Mouse (Mus musculus) embryonic facial prominence, embryonic 11.5 days (tissue): ENCODE measurements around the gene Cdkn2b. TPM values are rescaled to one million over a fixed set of nuclear protein-coding genes. Genes with fewer than 3 reads are reported as not detected.

Experiments used
- ATAC-seq: fragments of 200-750 bp; cut with Nextera tagmentation; replicated peaks from 2 replicates; pipeline ENCODE4 v1.8.0; 2017; ENCODE audit warnings: low read depth; ENCODE audit not compliant: insufficient number of reproducible peaks, low FRiP score, low TSS enrichment
- DNase-seq: peaks from one replicate; pipeline ENCODE4 v3.0.0-alpha.2; 2015; ENCODE audit warnings: low spot score
- H3K27ac ChIP-seq: fragments of 300-500 bp; sonication (generic); replicated peaks from 2 replicates; pipeline ENCODE4 v1.5.1; 2014; ENCODE audit warnings: mild to moderate bottlenecking, low read depth, low read length, control low read depth
- H3K27me3 ChIP-seq: fragments of 300-500 bp; sonication (generic); 2 replicates; pipeline ENCODE4 v1.6.1; 2014; ENCODE audit warnings: mild to moderate bottlenecking, low read length, moderate library complexity, mixed read lengths; ENCODE audit not compliant: control insufficient read depth, insufficient read depth
- H3K36me3 ChIP-seq: fragments of 300-500 bp; sonication (generic); replicated peaks from 2 replicates; pipeline ENCODE4 v1.6.1; 2014; ENCODE audit warnings: low read depth, mild to moderate bottlenecking, low read length, moderate library complexity, mixed read lengths; ENCODE audit not compliant: control insufficient read depth, insufficient read depth
- H3K4me1 ChIP-seq: fragments of 300-500 bp; sonication (generic); 2 replicates; pipeline ENCODE4 v1.6.1; 2014; ENCODE audit warnings: low read length, mixed read lengths; ENCODE audit not compliant: control insufficient read depth, insufficient read depth
- H3K4me2 ChIP-seq: fragments of 300-500 bp; sonication (generic); 2 replicates; pipeline ENCODE4 v1.6.1; 2014; ENCODE audit warnings: low read depth, mild to moderate bottlenecking, control low read depth, low read length, moderate library complexity
- H3K4me3 ChIP-seq: fragments of 300-500 bp; sonication (generic); 2 replicates; pipeline ENCODE4 v1.5.1; 2014; ENCODE audit warnings: low read depth, low read length, control low read depth
- H3K9ac ChIP-seq: fragments of 300-500 bp; sonication (generic); replicated peaks from 2 replicates; pipeline ENCODE4 v1.6.1; 2014; ENCODE audit warnings: mild to moderate bottlenecking, control low read depth, low read length
- H3K9me3 ChIP-seq: fragments of 300-500 bp; sonication (generic); replicated peaks from 2 replicates; pipeline ENCODE4 v1.6.1; 2016; ENCODE audit warnings: mild to moderate bottlenecking, low read length, inconsistent platforms, mixed read lengths; ENCODE audit not compliant: control insufficient read depth
- WGBS: fragments of 180-500 bp; shearing (Covaris S2); extraction: QIAGEN DNeasy Blood & Tissue Kit; methylation state at CpG from one replicate; pipeline ENCODE4 v1.1.7; 2014; 5-methylcytosine and 5-hydroxymethylcytosine counted together
- polyA plus RNA-seq: library from polyadenylated mRNA; unstranded; fragments of >200 nt; fragmentation: Nextera tagmentation; extraction: Ambion mirVana; gene quantifications from 2 replicates; pipeline ENCODE4 v1.2.1, GENCODE M21; 2014

Gene Cdkn2b
- 1.4 and 2.2 TPM in 2 replicates for polyA plus RNA-seq

DNA sequence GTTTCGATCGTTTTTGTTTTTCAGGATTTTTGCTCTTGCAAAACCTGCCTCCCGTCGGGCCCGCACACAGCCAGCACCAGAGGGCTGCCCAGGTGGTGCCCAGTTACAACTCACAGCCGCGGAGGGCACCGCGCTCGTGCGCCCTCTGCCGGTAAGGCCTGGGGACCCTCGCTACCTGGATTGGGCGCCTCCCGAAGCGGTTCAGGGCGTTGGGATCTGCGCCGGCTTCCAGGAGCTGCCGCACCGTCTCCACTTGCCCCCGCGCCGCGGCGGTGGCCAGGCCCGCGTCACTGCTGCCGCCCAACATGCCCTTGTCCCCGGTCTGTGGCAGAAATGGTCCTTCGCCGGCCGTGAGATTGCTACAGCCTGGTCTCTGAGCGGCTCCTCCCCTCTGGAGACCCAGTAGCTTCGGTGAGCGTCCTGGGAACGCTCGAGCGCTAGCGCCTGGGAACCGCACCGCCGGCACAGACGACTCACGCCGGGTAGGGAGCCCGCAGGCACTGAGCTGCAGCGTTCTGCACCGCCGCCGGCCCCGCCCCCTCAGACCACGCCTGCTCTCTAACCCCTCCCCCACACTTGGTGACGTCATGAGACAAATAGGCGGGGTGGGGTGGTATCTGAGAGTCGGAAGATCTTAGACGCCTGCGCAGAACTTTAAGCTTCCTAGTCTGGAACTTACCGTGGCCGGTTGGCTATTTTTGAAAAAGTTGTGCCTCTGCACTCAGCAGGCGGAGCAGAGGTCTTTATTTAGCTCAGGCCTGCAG, at the start of gene Cdkn2b:
TSS of gene Cdkn2b (minus strand) at position 549 of the 764 bp plus-strand sequence.
- ATAC-seq, result peak; percentile 92
- H3K9me3 ChIP-seq, result no peaks in the 10 kb centered on the region
- H3K4me3 ChIP-seq, result peak within 1 kb of the TSS; percentile 48
- DNase-seq, result peak; percentile 86
- no peaks in the 10 kb centered on the region for H3K4me1 ChIP-seq
- peak within 1 kb of the TSS; percentile 90 for H3K4me2 ChIP-seq
- under 1% methylated on average over 60 of the region's 61 CpGs for WGBS
- H3K27ac ChIP-seq, result no peak within 1 kb of the TSS
- H3K9ac ChIP-seq, result no peak within 1 kb of the TSS
- no peaks in the 10 kb centered on the region for H3K36me3 ChIP-seq
- H3K27me3 ChIP-seq, result peaks cover 47% of the 10 kb centered on the region

DNA sequence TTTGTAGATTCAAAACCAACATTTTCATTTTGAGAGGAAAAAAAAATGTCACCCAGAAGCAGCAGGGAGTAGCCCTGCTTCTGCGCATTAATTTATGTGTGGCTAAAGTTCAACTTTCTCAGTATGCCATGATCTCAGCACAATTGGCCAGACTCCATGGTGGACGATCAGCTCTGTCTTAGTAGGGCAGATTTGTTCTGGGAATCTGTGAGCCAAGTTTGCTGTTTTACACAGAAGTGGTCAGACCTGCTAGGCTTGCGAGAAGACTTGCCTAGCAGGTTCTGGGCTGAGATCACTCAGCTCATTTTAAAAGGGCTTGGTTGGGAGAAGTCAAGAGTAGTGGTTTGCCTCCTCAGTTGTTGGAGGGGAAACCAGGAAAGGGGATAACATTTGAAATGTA, 49.5 kb upstream of the Cdkn2b start:
- no peaks in the 10 kb centered on the region for H3K4me1 ChIP-seq
- H3K36me3 ChIP-seq, result no peaks in the 10 kb centered on the region
- H3K9me3 ChIP-seq, result no peaks in the 10 kb centered on the region
- no peak overlapping the region for H3K27ac ChIP-seq
- no peak overlapping the region for H3K9ac ChIP-seq
- DNase-seq (peak; percentile 15), ATAC-seq (no peak)
- H3K4me3 ChIP-seq, result no peak overlapping the region
- H3K27me3 ChIP-seq, result no peaks in the 10 kb centered on the region
- WGBS, result 69% methylated on average over 3 of the region's 3 CpGs
- no peak overlapping the region for H3K4me2 ChIP-seq

DNA sequence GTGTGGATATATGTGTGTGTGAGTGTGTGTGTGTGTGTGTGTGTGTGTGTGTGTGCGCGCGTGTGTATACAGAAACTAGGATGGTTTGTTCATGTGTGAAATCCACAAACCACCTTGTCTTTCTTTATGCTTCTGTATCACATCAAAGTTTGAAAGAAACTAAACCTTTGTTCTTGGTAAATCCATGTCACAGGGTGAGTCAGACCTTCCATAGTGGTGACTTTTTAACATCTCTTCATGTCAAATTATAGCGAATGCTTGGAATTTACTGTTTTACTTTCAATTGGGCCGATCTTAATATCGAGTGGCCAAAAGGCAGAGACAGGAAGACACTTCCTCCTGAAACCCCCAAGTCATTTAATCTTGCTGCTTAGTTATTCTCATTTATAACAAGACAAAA, 48.7 kb upstream of the Cdkn2b start:
- no peaks in the 10 kb centered on the region for H3K27me3 ChIP-seq
- no peaks in the 10 kb centered on the region for H3K36me3 ChIP-seq
- 88% methylated on average over 6 of the region's 6 CpGs for WGBS
- no peaks in the 10 kb centered on the region for H3K4me1 ChIP-seq
- ATAC-seq, result no peak
- no peak overlapping the region for H3K9ac ChIP-seq
- no peak overlapping the region for H3K27ac ChIP-seq
- no peak for DNase-seq
- no peaks in the 10 kb centered on the region for H3K9me3 ChIP-seq
- no peak overlapping the region for H3K4me2 ChIP-seq
- no peak overlapping the region for H3K4me3 ChIP-seq

DNA sequence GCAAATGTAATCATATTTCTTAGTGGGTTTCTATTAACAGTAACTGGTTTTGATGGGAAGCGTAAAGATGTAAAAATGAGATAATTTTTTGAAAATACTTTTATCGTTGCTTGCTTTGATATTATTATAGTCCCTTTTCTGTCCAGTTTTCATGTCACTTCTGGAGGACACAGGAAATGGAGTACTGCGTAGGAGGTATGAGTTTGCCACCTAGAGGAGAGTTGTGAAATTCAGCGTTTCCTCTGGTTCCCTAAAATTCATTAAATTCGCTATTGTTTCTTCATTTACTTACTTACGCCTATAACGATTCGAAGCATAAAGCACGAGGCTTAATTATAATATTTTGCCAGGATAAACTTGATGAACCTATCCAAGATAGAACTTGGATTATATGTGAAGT, 43.1 kb upstream of the Cdkn2b start:
- ATAC-seq (no peak), DNase-seq (no peak)
- Histone ChIP-seq H3K27me3 (no peaks in the 10 kb centered on the region), H3K36me3 (no peaks in the 10 kb centered on the region), H3K27ac (no peak overlapping the region), H3K9me3 (no peaks in the 10 kb centered on the region), H3K4me2 (no peak overlapping the region), H3K9ac (no peak overlapping the region), H3K4me1 (no peaks in the 10 kb centered on the region), H3K4me3 (no peak overlapping the region)
- 54% methylated on average over 9 of the region's 9 CpGs for WGBS

DNA sequence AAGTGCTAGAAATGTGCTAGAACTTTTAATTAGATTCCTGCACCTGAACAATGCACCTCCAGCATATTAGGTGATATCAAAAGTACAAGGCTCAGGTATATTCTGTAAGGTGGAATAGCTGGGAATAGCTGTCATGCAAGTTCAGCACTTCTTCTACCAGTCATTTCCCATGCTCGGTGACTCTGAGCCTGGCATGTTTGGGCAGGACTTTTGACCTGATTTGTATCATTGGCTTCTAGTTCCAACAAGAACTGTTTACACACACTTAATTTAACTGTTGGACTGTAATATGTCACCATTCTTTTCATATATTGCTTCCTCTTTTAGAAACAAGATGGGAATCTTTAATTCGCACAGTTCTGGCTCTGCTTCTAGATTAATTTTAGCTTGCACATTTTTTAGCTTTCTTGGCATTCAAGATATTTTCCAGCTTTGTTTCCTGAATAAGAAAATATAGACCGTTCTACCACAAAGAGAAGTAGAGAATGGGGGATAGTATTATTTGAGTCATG, 42.3 kb upstream of the Cdkn2b start:
- WGBS, result 88% methylated on average over 3 of the region's 3 CpGs
- no peak for ATAC-seq

DNA sequence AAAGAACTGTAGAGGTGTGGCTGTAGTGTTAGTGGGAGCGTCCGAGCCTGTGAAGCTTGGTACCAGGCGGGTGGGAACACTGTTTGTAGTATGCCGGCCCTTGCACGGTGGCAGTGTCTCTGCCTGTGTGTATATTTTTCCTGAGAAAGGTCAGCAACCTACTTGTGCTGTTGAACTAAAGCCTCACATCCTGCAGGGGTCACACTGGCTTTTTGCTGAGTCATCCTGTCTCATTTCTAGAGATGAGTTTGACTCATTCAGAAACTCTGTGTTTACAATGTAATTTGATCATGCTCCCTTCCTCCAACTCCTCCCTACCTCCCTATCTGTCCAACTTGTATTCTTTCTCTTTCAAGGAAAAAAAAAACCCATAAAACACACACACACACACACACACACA, 40.6 kb upstream of the Cdkn2b start:
- no peak overlapping the region for H3K27ac ChIP-seq
- H3K36me3 ChIP-seq, result no peaks in the 10 kb centered on the region
- H3K27me3 ChIP-seq, result no peaks in the 10 kb centered on the region
- no peaks in the 10 kb centered on the region for H3K4me1 ChIP-seq
- no peak overlapping the region for H3K4me3 ChIP-seq
- WGBS, result 32% methylated on average over 5 of the region's 5 CpGs
- H3K4me2 ChIP-seq, result no peak overlapping the region
- H3K9me3 ChIP-seq, result no peaks in the 10 kb centered on the region
- no peak overlapping the region for H3K9ac ChIP-seq
- no peak for ATAC-seq
- no peak for DNase-seq

More for the DNA sequence above, 42.3 kb upstream of the Cdkn2b start:
- no peak overlapping the region for H3K4me2 ChIP-seq
- H3K27ac ChIP-seq, result no peak overlapping the region
- H3K4me3 ChIP-seq, result no peak overlapping the region
- no peak overlapping the region for H3K9ac ChIP-seq
- DNase-seq, result no peak
- H3K9me3 ChIP-seq, result no peaks in the 10 kb centered on the region
- no peaks in the 10 kb centered on the region for H3K36me3 ChIP-seq
- H3K27me3 ChIP-seq, result no peaks in the 10 kb centered on the region
- H3K4me1 ChIP-seq, result no peaks in the 10 kb centered on the region

DNA sequence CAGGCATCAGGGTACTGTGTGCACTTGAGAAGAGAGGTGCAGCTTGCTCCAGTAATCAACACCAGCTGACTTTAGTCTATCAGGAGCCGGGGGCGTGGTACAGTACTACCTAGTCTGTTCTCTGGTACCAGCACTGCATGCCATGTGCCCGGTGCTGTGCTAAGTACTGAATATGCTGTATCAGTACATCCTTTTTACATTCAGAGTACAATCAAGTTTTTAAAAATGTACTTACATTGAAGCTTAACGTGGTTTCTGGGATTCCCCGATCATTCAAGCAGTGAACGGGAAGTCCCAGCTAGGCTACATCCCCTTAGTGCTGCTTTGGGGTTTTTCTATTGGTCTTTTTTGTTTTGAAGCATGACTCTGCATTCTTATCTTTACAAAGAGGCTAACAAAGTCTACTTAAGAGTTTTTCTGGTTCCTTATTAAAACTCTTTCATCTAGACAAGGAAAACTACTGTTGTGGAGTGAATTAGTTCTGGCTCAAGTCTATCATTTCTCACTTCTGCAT, 40.2 kb upstream of the Cdkn2b start:
- Histone ChIP-seq H3K27me3 (no peaks in the 10 kb centered on the region), H3K4me3 (no peak overlapping the region), H3K9ac (no peak overlapping the region), H3K4me1 (no peaks in the 10 kb centered on the region), H3K4me2 (no peak overlapping the region), H3K27ac (no peak overlapping the region), H3K9me3 (no peaks in the 10 kb centered on the region), H3K36me3 (no peaks in the 10 kb centered on the region)
- ATAC-seq (no peak), DNase-seq (no peak)
- 62% methylated on average over 6 of the region's 6 CpGs for WGBS

DNA sequence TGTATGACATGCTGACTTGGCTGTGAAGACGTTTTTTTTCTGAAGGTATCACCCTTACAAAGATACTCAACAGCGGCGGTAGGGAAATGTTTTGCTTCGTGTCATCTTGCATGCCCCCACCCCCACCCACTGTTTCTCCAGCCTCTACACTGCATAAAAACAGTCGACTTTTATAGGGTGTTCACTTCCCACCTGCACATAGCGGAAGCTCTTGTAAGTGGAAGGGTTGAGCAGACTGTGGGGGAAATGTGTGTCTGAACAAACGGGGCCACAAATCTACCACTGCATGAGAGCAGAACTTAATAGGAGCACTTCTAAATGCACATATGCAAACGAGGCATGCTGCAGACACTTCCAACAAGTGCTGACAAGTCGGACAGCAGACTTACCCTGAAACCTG, 39.6 kb upstream of the Cdkn2b start:
- Histone ChIP-seq H3K4me1 (no peaks in the 10 kb centered on the region), H3K27ac (no peak overlapping the region), H3K4me2 (no peak overlapping the region), H3K9me3 (no peaks in the 10 kb centered on the region), H3K9ac (no peak overlapping the region), H3K36me3 (no peaks in the 10 kb centered on the region), H3K4me3 (no peak overlapping the region), H3K27me3 (no peaks in the 10 kb centered on the region)
- 63% methylated on average over 9 of the region's 9 CpGs for WGBS
- DNase-seq (no peak), ATAC-seq (no peak)
